Mouse (Mus musculus) forebrain, postnatal 0 days (tissue): ENCODE data around the gene Phospho1. TPM values are rescaled to one million over a fixed set of nuclear protein-coding genes. Genes with fewer than 3 reads are reported as not detected.

Experiments used
- ATAC-seq: fragments of 200-750 bp; cut with Nextera tagmentation; 2 replicates; pipeline ENCODE4 v1.8.0; 2017; ENCODE audit warnings: mild to moderate bottlenecking, moderate library complexity
- DNase-seq: peaks from one replicate; pipeline ENCODE4 v3.0.0-alpha.2; 2015
- H3K27ac ChIP-seq: fragments of 300-500 bp; sonication (generic); 2 replicates; pipeline ENCODE4 v1.5.1; 2014; ENCODE audit warnings: low read depth, mild to moderate bottlenecking, antibody characterized with exemption, low read length, moderate library complexity, mixed read lengths
- H3K27me3 ChIP-seq: fragments of 300-500 bp; sonication (generic); 2 replicates; pipeline ENCODE4 v1.6.1; 2014; ENCODE audit warnings: mild to moderate bottlenecking, low read length, mixed read lengths; ENCODE audit not compliant: insufficient read depth
- H3K36me3 ChIP-seq: fragments of 300-500 bp; sonication (generic); 2 replicates; pipeline ENCODE4 v1.6.1; 2014; ENCODE audit warnings: mild to moderate bottlenecking, moderate library complexity; ENCODE audit not compliant: insufficient read depth
- H3K4me1 ChIP-seq: fragments of 300-500 bp; sonication (generic); 2 replicates; pipeline ENCODE4 v1.6.1; 2014; ENCODE audit warnings: antibody characterized with exemption; ENCODE audit not compliant: insufficient read depth
- H3K4me2 ChIP-seq: fragments of 300-500 bp; sonication (generic); 2 replicates; pipeline ENCODE4 v1.6.1; 2014; ENCODE audit warnings: low read depth, mild to moderate bottlenecking, moderate library complexity
- H3K4me3 ChIP-seq: fragments of 300-500 bp; sonication (generic); 2 replicates; pipeline ENCODE4 v1.5.1; 2014; ENCODE audit warnings: low read depth, low read length, mixed read lengths
- H3K9ac ChIP-seq: fragments of 300-500 bp; sonication (generic); 2 replicates; pipeline ENCODE4 v1.6.1; 2014; ENCODE audit warnings: mild to moderate bottlenecking
- H3K9me3 ChIP-seq: fragments of 300-500 bp; sonication (generic); 2 replicates; pipeline ENCODE4 v1.6.1; 2016; ENCODE audit warnings: low read length
- CTCF ChIP-seq: sonication (generic); IDR thresholded peaks from 2 replicates; pipeline ENCODE4 v1.5.1; 2016; ENCODE audit warnings: antibody characterized with exemption, control low read depth, low read depth
- WGBS: fragments of 180-500 bp; shearing (Covaris S2); extraction: QIAGEN DNeasy Blood & Tissue Kit; methylation state at CpG from one replicate; pipeline ENCODE4 v1.1.7; 2014; 5-methylcytosine and 5-hydroxymethylcytosine counted together
- polyA plus RNA-seq: library from polyadenylated mRNA; unstranded; fragments of >200 nt; fragmentation: Nextera tagmentation; extraction: Ambion mirVana; gene quantifications from 2 replicates; pipeline ENCODE4 v1.2.1, GENCODE M21; 2015
- total RNA-seq: library from RNA; depleted of rRNA; stranded (reverse); fragments of >200 nt; gene quantifications from 2 replicates; pipeline ENCODE4 v1.2.3, GENCODE M21; 2014; rRNA removed

Gene Phospho1
- total RNA-seq (0.90 and 2.7 TPM in 2 replicates), polyA plus RNA-seq (not detected in 2 replicates)

DNA sequence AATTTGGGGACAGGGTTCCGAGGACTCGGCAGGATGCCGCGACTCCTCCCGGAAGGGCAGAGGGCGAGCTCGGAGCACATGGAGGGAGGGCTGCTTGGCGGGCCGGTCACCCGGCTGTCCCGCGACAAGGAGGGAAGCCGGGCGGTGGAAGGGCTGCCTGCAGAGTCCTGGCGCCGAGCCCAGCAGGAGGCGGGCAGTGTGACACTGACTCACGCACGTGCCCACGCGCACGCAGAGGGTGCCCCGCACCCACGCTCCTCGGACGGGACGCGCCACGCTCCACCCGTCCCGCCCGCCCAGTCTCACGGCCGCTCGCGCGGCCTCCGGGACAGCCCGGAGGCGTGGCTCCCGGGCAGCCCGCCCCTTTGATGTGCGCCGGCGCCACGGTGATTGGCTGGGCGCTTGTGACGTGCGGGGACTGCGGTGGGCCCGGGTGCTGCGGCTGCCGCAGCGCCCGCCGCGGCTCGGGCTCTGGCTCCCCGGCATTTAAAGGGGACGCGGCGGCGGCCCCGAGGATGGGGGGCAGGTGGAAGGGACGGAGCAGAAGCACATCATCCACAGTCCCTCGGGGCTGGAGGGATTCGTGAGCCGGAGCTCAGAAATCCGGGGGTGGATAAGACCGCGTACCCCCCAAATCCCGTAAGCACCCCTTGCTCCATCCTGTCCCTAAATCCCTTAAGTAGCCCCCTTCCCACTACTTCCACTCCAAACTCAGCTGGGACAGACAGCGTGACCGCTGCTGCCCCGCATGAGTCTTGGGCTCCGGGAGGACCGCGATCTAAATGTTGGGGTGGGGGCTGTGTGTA lies at the start of gene Phospho1:
Phospho1 (plus strand) TSS at position 429 of the 806 bp plus-strand sequence.
- H3K4me3 ChIP-seq: peak within 1 kb of the TSS; percentile 74
- TF ChIP-seq CTCF: no peak
- H3K9ac ChIP-seq: peak within 1 kb of the TSS; percentile 54
- no peaks in the 10 kb centered on the region for H3K9me3 ChIP-seq
- H3K36me3 ChIP-seq: no peaks in the 10 kb centered on the region
- H3K4me2 ChIP-seq: peak within 1 kb of the TSS; percentile 99
- peak; percentile 94 for DNase-seq
- H3K4me1 ChIP-seq: 0 out of 2 replicates have a peak, but pooled peaks cover 6% of the 10 kb centered on the region
- WGBS: 1% methylated on average over 71 of the region's 78 CpGs
- H3K27me3 ChIP-seq: peaks cover 39% of the 10 kb centered on the region
- H3K27ac ChIP-seq: no peak within 1 kb of the TSS
- ATAC-seq: peak; percentile 100

DNA sequence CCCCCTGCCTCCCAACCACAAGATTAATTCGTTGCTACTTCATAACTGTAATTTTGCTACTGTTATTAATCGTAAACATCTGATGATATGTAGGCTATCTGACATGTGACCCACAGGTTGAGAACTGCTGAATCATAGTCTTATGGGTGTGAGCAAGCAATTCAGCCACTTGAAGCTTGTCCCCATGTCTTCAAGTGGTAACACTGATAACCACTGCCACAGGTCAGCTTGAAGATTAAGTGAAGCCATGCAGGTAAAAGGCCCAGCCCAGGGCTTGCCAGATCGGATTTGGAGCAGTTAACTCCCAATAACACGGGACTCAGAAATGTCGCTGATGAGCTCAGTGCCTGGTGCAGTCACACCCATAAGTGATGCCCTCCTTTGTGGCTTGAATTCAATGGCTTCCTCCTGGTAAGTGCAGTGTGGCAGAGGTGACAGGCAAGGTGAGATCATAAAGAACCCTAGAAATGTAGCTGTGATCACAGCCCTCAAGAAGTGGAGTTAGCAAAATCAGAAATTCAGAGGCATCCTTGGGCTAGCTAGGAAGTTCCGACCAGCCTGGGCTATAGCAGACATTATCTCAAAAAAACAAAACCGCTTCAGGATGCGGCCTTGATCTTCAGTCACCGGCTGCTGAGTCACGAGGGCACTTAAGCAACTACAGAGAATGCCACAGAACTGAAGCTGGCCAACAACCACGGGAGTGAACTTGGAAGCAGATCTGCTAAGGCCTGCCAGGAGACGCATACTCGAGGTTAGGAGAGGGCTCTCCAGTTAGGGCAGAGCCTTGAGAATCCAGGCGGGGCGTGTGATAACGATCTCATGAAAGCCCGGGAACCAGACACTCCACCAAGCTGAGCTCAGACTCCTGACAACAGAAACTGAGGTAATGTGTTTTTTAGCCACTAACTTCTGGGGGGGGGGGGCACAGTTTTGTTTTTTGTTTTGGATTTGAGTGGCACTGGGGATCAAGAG lies 46.7 kb upstream of the Phospho1 start:
- WGBS: 73% methylated on average over 17 of the region's 17 CpGs

DNA sequence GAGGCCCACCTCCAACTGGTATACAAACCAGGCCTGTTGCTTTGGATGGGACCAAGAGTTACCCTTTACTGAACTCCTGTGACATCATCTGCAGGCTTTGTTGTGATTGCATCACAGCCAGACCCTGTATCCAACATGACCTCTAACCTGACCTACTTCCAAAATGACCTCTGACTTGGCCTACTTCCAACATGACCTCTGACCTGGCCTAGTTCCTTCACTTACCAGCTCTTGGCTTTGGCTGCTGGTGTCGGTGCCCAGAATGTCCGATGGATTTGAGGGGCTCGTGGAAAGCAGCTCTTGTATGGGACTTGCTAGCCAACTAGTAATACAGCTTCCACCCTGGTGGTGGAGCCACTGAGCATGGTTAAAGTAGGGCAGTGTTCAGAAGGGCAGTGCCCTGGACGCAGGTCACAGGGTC lies 45.5 kb upstream of the Phospho1 start:
- WGBS: 77% methylated on average over 4 of the region's 4 CpGs
- TF ChIP-seq CTCF: peak; percentile 30
- no peaks in the 10 kb centered on the region for H3K36me3 ChIP-seq
- no peak overlapping the region for H3K9ac ChIP-seq
- H3K4me3 ChIP-seq: no peak overlapping the region
- ATAC-seq (no peak), DNase-seq (no peak)
- no peak overlapping the region for H3K27ac ChIP-seq
- H3K4me2 ChIP-seq: no peak overlapping the region
- no peaks in the 10 kb centered on the region for H3K9me3 ChIP-seq
- H3K4me1 ChIP-seq: no peaks in the 10 kb centered on the region
- no peaks in the 10 kb centered on the region for H3K27me3 ChIP-seq

More for the DNA sequence above, 46.7 kb upstream of the Phospho1 start:
- Histone ChIP-seq H3K9me3 (no peaks in the 10 kb centered on the region), H3K27me3 (no peaks in the 10 kb centered on the region), H3K9ac (no peak overlapping the region), H3K4me2 (no peak overlapping the region), H3K4me3 (no peak overlapping the region), H3K27ac (no peak overlapping the region), H3K4me1 (no peaks in the 10 kb centered on the region), H3K36me3 (no peaks in the 10 kb centered on the region)
- no peak for ATAC-seq
- DNase-seq: no peak
- TF ChIP-seq CTCF: no peak

DNA sequence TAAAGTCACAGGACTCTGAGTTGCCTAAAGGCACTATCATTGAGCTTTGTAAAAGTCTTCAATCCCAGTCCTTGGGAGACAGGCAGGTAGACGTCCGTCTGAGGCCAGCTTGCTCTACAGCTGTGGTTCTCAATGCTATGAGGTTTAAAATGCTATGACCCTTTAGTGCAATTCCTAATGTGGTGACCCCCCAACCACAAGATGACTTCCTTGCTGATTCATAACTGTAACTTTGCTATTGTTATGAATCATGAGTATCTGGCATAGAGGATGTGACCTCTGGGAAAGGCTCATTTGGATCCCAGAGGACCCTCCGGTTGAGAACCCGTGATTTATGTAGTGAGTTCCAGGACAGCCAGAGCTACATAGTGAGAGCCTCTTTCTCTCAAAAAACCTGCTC lies 44.9 kb upstream of the Phospho1 start:
- Histone ChIP-seq H3K4me2 (no peak overlapping the region), H3K36me3 (no peaks in the 10 kb centered on the region), H3K27ac (no peak overlapping the region), H3K9ac (no peak overlapping the region), H3K27me3 (no peaks in the 10 kb centered on the region), H3K9me3 (no peaks in the 10 kb centered on the region), H3K4me3 (no peak overlapping the region), H3K4me1 (no peaks in the 10 kb centered on the region)
- 88% methylated on average over 4 of the region's 4 CpGs for WGBS
- TF ChIP-seq CTCF: no peak
- no peak for DNase-seq
- no peak for ATAC-seq

DNA sequence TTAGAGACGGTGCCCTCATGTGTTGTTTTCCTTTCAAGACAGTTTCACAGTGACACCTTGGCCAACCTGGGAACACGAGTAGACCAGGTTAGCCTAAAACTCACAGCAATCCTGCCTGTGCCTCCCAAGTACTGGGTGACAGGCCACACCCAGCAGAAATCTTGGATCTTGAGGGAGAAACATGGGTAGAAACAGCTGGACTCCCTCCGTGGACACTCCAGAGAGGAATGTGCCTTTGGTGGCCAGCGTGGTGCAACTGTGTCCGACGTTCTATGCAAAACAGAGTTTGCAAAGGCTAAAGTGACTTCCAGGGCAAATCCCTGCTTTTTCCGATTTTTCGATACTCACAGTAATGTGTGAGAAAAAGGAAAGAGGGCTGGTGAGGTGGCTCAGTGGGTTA lies 43.8 kb upstream of the Phospho1 start:
- Histone ChIP-seq H3K4me2 (no peak overlapping the region), H3K27ac (no peak overlapping the region), H3K9me3 (no peaks in the 10 kb centered on the region), H3K9ac (no peak overlapping the region), H3K4me1 (no peaks in the 10 kb centered on the region), H3K4me3 (no peak overlapping the region), H3K36me3 (no peaks in the 10 kb centered on the region), H3K27me3 (no peaks in the 10 kb centered on the region)
- DNase-seq: no peak
- no peak for ATAC-seq
- no peak for TF ChIP-seq CTCF
- 93% methylated on average over 8 of the region's 8 CpGs for WGBS

DNA sequence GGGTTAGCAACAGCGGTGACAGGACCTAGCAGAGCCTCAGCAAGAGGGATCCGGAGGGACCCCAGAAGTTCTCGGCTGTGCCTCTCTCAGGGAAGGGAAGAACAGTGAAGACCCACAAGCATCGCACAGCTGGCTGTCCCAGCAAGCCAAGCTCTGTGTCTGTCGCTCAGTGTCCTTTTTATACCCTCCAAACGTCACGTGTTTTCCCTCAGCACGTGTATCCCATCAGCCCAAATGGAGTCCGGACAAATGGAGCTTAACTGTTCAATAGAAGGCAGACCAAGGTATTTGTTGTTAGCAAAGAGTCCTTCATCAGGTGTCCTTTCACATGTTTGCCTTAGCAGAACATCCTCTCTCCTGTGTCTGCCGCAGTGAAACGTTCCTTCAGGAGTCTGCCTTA lies 42.7 kb upstream of the Phospho1 start:
- no peak for ATAC-seq
- no peak for DNase-seq
- Histone ChIP-seq H3K4me1 (no peaks in the 10 kb centered on the region), H3K36me3 (no peaks in the 10 kb centered on the region), H3K27me3 (no peaks in the 10 kb centered on the region), H3K9me3 (no peaks in the 10 kb centered on the region), H3K9ac (no peak overlapping the region), H3K4me2 (no peak overlapping the region), H3K27ac (no peak overlapping the region), H3K4me3 (no peak overlapping the region)
- TF ChIP-seq CTCF: no peak
- 82% methylated on average over 11 of the region's 11 CpGs for WGBS

DNA sequence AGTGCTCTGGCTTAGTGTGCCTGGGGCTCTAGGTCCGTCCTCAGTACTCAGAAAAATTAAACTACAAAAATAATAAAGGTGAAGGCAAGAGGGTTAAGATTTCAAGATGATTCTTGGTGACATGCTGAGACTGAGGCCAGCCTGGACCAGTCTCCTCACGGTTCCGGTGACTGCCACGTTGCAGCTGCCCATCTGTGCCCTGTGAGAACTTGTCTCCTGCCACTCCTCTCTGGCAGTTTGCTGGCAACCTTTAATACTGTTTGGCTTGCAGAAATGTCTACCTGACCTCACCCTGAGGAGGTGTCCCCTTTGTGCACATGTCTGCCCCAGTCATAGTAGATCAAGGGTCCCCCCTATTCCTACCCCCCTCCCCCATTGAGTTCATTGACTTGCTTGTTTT lies 40.8 kb upstream of the Phospho1 start:
- H3K36me3 ChIP-seq: no peaks in the 10 kb centered on the region
- H3K27me3 ChIP-seq: no peaks in the 10 kb centered on the region
- DNase-seq (no peak), ATAC-seq (no peak)
- H3K9ac ChIP-seq: no peak overlapping the region
- H3K4me3 ChIP-seq: no peak overlapping the region
- H3K4me1 ChIP-seq: no peaks in the 10 kb centered on the region
- H3K4me2 ChIP-seq: no peak overlapping the region
- TF ChIP-seq CTCF: no peak
- no peak overlapping the region for H3K27ac ChIP-seq
- H3K9me3 ChIP-seq: no peaks in the 10 kb centered on the region
- 79% methylated on average over 4 of the region's 4 CpGs for WGBS
